Mouse (Mus musculus) G1E (cell line): ENCODE measurements around the gene Nanos3.

Experiments
- CTCF ChIP-seq: IDR thresholded peaks from 2 replicates; pipeline ENCODE4 v1.5.1; 2012; ENCODE audit warnings: low read depth, low read length, inconsistent platforms, mixed read lengths
- GATA1 ChIP-seq: IDR thresholded peaks from 2 replicates; pipeline ENCODE4 v1.6.1; 2012; ENCODE audit warnings: borderline replicate concordance, low read length, inconsistent platforms, mixed read lengths
- GATA2 ChIP-seq: IDR thresholded peaks from 2 replicates; pipeline ENCODE4 v1.6.1; 2012; ENCODE audit warnings: low read depth, low read length, inconsistent platforms, borderline replicate concordance
- POLR2AphosphoS5 ChIP-seq: IDR thresholded peaks from 2 replicates; pipeline ENCODE4 v1.6.1; 2012; ENCODE audit warnings: low read depth, low read length, inconsistent platforms; ENCODE audit not compliant: insufficient replicate concordance
- TAL1 ChIP-seq: conservative IDR thresholded peaks from 2 replicates; pipeline ENCODE4 v1.6.1; 2012; ENCODE audit warnings: low read depth, low read length, inconsistent platforms, mixed read lengths

- TF ChIP-seq TAL1 (no peak), CTCF (no peak), GATA1 (no peak), GATA2 (no peak), POLR2AphosphoS5 (no peak)
Observed at GRCm38 (mm10) chr8:84205073-84205472, 20.1 kb upstream of the Nanos3 start.
